ENCODE assay signal across 25 mouse cellular contexts in the genomic region with DNA sequence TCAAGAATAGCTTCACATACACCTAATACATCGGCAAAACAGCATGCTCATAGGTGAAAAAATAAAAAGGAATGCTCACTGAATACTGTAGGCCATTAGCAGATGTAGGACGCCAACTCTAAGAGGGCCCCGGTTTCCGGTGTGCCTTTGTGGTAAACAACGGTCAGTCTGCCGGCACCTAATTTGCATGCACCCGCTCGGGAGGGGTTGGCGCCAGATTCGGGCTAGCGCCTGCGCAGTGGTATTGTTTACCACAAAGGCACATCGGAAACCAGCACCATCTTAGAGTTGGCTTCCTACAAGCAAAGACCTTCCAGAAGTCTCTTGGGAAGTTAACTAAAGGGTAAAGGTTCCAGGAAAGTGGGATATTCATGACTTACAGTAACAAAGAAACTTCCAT.
"Had no signal": no experiment of that assay in that cellular context is flagged by ENCODE, and none has a peak within 500 bp of the region (broad histone marks: within the 10 kb centered on the region; RNA-seq: fewer than 3 reads in every experiment).

No protein-coding gene starts in this region.

- H3K27me3 ChIP-seq: heart, embryonic 13.5 days; heart, embryonic 15.5 days; hindbrain, embryonic 12.5 days; limb, embryonic 13.5 days; limb, embryonic 15.5 days; liver, embryonic 13.5 days had no signal

- H3K36me3 ChIP-seq: heart, embryonic 13.5 days; heart, embryonic 15.5 days; hindbrain, embryonic 12.5 days; limb, embryonic 13.5 days; limb, embryonic 15.5 days; liver, embryonic 13.5 days had no signal

- H3K4me3 ChIP-seq: heart, adult 2 months; heart, embryonic 13.5 days; heart, embryonic 15.5 days; hindbrain, embryonic 12.5 days; limb, embryonic 13.5 days; limb, embryonic 15.5 days; liver, embryonic 13.5 days had no signal

- H3K4me1 ChIP-seq: limb, embryonic 13.5 days; limb, embryonic 15.5 days had no signal

- ATAC-seq: hindbrain, postnatal 0 days; intestine, embryonic 16.5 days had no signal

- H3K4me2 ChIP-seq: heart, embryonic 11.5 days; heart, embryonic 13.5 days; heart, embryonic 15.5 days; hindbrain, embryonic 12.5 days; hindbrain, embryonic 14.5 days; limb, embryonic 13.5 days; limb, embryonic 15.5 days; liver, embryonic 11.5 days; liver, embryonic 13.5 days had no signal

- H3K9ac ChIP-seq: heart, embryonic 13.5 days; heart, embryonic 15.5 days; hindbrain, embryonic 12.5 days; hindbrain, embryonic 14.5 days; limb, embryonic 13.5 days; limb, embryonic 15.5 days; liver, embryonic 13.5 days had no signal

- H3K27ac ChIP-seq: heart, adult 2 months; heart, embryonic 13.5 days; heart, embryonic 15.5 days; hindbrain, embryonic 12.5 days; hindbrain, embryonic 14.5 days; hindbrain, postnatal 0 days; limb, embryonic 13.5 days; limb, embryonic 15.5 days; liver, embryonic 13.5 days had no signal

- H3K9me3 ChIP-seq: heart, embryonic 13.5 days; heart, embryonic 15.5 days; hindbrain, embryonic 12.5 days; limb, embryonic 13.5 days; limb, embryonic 15.5 days; liver, embryonic 13.5 days had no signal

- DNase-seq: gastrocnemius, postnatal 14 days; gastrocnemius, postnatal 36 days; heart, adult 11 months; heart, adult 2 months; heart, postnatal 14 days; heart, postnatal 36 days; kidney, adult 11 months; kidney, adult 2 months; kidney, adult 9 months; kidney, postnatal 14 days; kidney, postnatal 36 days; layer of hippocampus, adult 9-11 months; layer of hippocampus, postnatal 36 days; left cerebral cortex, postnatal 4 days; liver, embryonic 13.5 days had no signal
